Comparison of ENCODE assay signal across 8 mouse cellular contexts in the genomic region with DNA sequence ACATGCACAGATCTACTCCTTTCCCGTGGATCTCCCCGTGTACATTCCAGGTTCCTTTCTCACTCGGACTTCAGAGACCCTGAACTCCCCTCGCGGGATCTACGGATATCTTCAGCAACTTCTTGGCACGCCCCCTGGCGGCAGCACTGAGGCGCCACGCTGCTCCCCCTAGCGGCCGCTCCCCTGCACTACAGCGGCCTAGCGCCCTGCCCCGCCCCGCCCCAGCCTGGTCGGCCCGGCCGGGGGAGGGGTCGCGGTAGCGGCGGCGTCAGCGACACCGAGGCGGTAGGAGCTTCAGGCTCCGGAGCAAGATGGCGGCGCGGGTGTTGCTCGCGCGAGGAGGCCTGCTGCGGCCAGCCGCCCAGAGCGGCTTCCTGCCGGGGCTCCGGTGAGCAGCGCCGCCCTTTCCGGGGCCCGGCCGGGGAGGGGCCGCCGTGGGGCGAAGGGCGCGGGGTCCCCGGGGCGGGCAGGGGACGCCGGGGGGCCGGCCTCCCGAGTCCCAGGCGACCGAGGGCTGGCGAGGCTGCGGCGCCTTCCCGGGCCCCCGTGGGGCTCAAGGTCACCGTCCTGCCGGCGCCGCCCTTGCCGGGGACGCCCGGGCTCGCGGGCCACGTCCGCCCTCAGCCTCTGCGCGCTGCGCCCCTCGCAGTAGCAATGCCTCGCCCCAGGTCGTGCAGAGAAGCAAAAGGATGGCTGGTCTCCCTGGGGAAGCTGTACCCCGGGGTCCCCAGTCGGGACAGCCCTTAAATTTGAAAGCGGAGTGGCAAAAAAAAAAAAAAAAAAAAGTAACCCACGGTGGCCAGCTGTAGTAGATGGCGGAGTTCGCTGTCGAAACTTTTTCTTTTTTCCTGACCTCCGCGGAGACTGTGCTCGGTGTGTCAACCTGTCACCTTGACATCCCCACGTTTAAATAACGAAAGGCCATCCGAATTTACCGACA. TPM values are rescaled to one million over a fixed set of nuclear protein-coding genes. Genes with fewer than 3 reads are reported as not detected.
A peak's percentile ranks its signal among the peaks of the same experiment; 100 is the strongest.
DNase-seq lines count a peak whose midpoint lies in the region; ATAC-seq lines count a peak whose summit lies in the region.

A gene (plus strand): TSS at position 230 of the 940 bp plus-strand sequence.

- ATAC-seq in hindbrain, embryonic 13.5 days (ENCODE audit: low FRiP score): peak; percentile 95

- H3K27me3 ChIP-seq in hindbrain, embryonic 13.5 days: no peaks in the 10 kb centered on the region

- peaks cover 1% of the 10 kb centered on the region for H3K36me3 ChIP-seq in hindbrain, embryonic 13.5 days

- peak within 1 kb of the TSS; percentile 59 for H3K4me2 ChIP-seq in hindbrain, embryonic 13.5 days

- peak within 1 kb of the TSS; percentile 78 for H3K4me3 ChIP-seq in hindbrain, embryonic 13.5 days

- H3K27ac ChIP-seq in hindbrain, embryonic 13.5 days: peak within 1 kb of the TSS; percentile 90

- DNase-seq in Muller cell, postnatal 12 days (ENCODE audit: inconsistent ontology term): peak; percentile 93
- peak; percentile 97 for DNase-seq in cerebellum, postnatal 10 days
- peak; percentile 81 to 88 for DNase-seq in frontal cortex, postnatal 14 days (ENCODE audit: low spot score in 2 of 2)
- DNase-seq in layer of hippocampus, postnatal 25 days (ENCODE audit: extremely low spot score in 1 of 2, low spot score in 1 of 2): peak; percentile 93 to 99
- DNase-seq in lung, postnatal 25 days (ENCODE audit: low spot score): peak; percentile 88
- DNase-seq in retina, embryonic 14.5 days (ENCODE audit: low spot score): peak; percentile 96
- DNase-seq in thymus, postnatal 4 days: peak; percentile 92

- peaks cover 44% of the 10 kb centered on the region for H3K4me1 ChIP-seq in hindbrain, embryonic 13.5 days (replicated peaks)

- H3K9ac ChIP-seq in hindbrain, embryonic 13.5 days: peak within 1 kb of the TSS; percentile 91

- WGBS in hindbrain, embryonic 13.5 days: under 1% methylated on average over 87 of the region's 93 CpGs

- H3K9me3 ChIP-seq in hindbrain, embryonic 13.5 days: no peaks in the 10 kb centered on the region

RNA-seq across cellular contexts. Expression of the gene that starts here (rescaled TPM):
- 89.1 and 95.3 TPM in 2 replicates for polyA plus RNA-seq in hindbrain, embryonic 13.5 days (2015; fragmentation: Nextera tagmentation; extraction: Ambion mirVana)
- total RNA-seq in layer of hippocampus, postnatal 25 days (2021): 10 to 100 TPM; 79.5 to 89.7 TPM

Comparison
In these comparisons a context has a peak if more than half of its experiments do, and no peak if none do; other contexts are left out.
1. Peak in every context shown above with its lines: DNase-seq, ATAC-seq, H3K4me3 ChIP-seq and H3K27ac ChIP-seq.